In genomic region chr13:107601132-107601439, GRCm38 (mm10) we compare ENCODE assay signal across 10 mouse cellular contexts.
DNase-seq lines count a peak whose midpoint lies in the region; ATAC-seq and TF ChIP-seq lines count a peak whose summit lies in the region.
"Had no signal": no experiment of that assay in that cellular context is flagged by ENCODE, and none has a peak within 500 bp of the region (broad histone marks: within the 10 kb centered on the region; RNA-seq: fewer than 3 reads in every experiment).

No protein-coding gene starts in this region.

- 85% methylated on average over 4 of the region's 4 CpGs for WGBS in heart, embryonic 12.5 days
- WGBS in embryonic facial prominence, embryonic 13.5 days = 94% methylated on average over 4 of the region's 4 CpGs
- WGBS in limb, embryonic 11.5 days = 83% methylated on average over 4 of the region's 4 CpGs

- ATAC-seq in heart, embryonic 12.5 days (ENCODE audit: insufficient number of reproducible peaks, low FRiP score) = peak; percentile 51; the same call in 1 of the 2 replicates
- ATAC-seq in embryonic facial prominence, embryonic 13.5 days (ENCODE audit: insufficient number of reproducible peaks, insufficient read depth, low FRiP score, low TSS enrichment, low read depth) = no peak
- no peak for ATAC-seq in limb, embryonic 11.5 days (ENCODE audit: insufficient number of reproducible peaks, low FRiP score, low TSS enrichment, low read depth)
- ATAC-seq in megakaryocyte progenitor cell, adult 5-6 weeks (replicated peaks; ENCODE audit: poor library complexity) = no peak

- no peak for TF ChIP-seq CTCF in E14TG2a.4 (conservative IDR thresholded peaks at IDR 0.05; ENCODE audit: low read length)

- peak overlapping the region; percentile 13; the same call in 1 of the 2 replicates for H3K4me3 ChIP-seq in heart, embryonic 12.5 days
- peak overlapping the region; percentile 62 for H3K4me3 ChIP-seq in E14TG2a.4 (replicated peaks; ENCODE audit: low read length)
- no peak overlapping the region for H3K4me3 ChIP-seq in embryonic facial prominence, embryonic 13.5 days
- no peak overlapping the region for H3K4me3 ChIP-seq in limb, embryonic 11.5 days (ENCODE audit: low read depth, low read length)

- H3K4me2 ChIP-seq in heart, embryonic 12.5 days = peak overlapping the region; percentile 62
- H3K4me2 ChIP-seq in embryonic facial prominence, embryonic 13.5 days = peak overlapping the region; percentile 38
- H3K4me2 ChIP-seq in limb, embryonic 11.5 days (ENCODE audit: low read depth, severe bottlenecking) = no peak overlapping the region

- H3K9me3 ChIP-seq in heart, embryonic 12.5 days (replicated peaks) = peaks cover 5% of the 10 kb centered on the region; the same call in 1 of the 2 replicates
- peaks cover 6% of the 10 kb centered on the region; the same call in 1 of the 2 replicates for H3K9me3 ChIP-seq in E14TG2a.4 (ENCODE audit: low read length)
- H3K9me3 ChIP-seq in embryonic facial prominence, embryonic 13.5 days = 0 out of 2 replicates have a peak, but pooled peaks cover 7% of the 10 kb centered on the region
- no peaks in the 10 kb centered on the region; the same call in 1 of the 2 replicates for H3K9me3 ChIP-seq in limb, embryonic 11.5 days (ENCODE audit: control insufficient read depth, low read length)

- H3K27ac ChIP-seq in heart, embryonic 12.5 days (ENCODE audit: poor library complexity, severe bottlenecking) = no peak overlapping the region
- no peak overlapping the region for H3K27ac ChIP-seq in embryonic facial prominence, embryonic 13.5 days
- no peak overlapping the region; the same call in 1 of the 2 replicates for H3K27ac ChIP-seq in limb, embryonic 11.5 days (replicated peaks; ENCODE audit: low read depth, low read length)
- H3K27ac ChIP-seq: liver, embryonic 14.5 days had no signal

- peaks cover 21% of the 10 kb centered on the region for H3K4me1 ChIP-seq in heart, embryonic 12.5 days (replicated peaks)
- peaks cover 19% of the 10 kb centered on the region for H3K4me1 ChIP-seq in E14TG2a.4 (replicated peaks; ENCODE audit: low read depth, low read length)
- H3K4me1 ChIP-seq in embryonic facial prominence, embryonic 13.5 days = peaks cover 8% of the 10 kb centered on the region; the same call in 1 of the 2 replicates
- H3K4me1 ChIP-seq in limb, embryonic 11.5 days (ENCODE audit: control insufficient read depth, insufficient read depth, low read length) = peaks cover 16% of the 10 kb centered on the region

- DNase-seq in heart, adult 18-20 months = no peak
- peak; percentile 29 for DNase-seq in limb, embryonic 11.5 days (ENCODE audit: low spot score)
- no peak for DNase-seq in left cerebral cortex, postnatal 4 days
- DNase-seq in layer of hippocampus, postnatal 25 days (ENCODE audit: extremely low spot score in 1 of 2, low spot score in 1 of 2) = no peak
- DNase-seq: cerebellum, adult 9-10 months had no signal

- no peaks in the 10 kb centered on the region for H3K36me3 ChIP-seq in heart, embryonic 12.5 days
- H3K36me3 ChIP-seq in E14TG2a.4 (ENCODE audit: insufficient read depth, low read length) = no peaks in the 10 kb centered on the region
- no peaks in the 10 kb centered on the region for H3K36me3 ChIP-seq in embryonic facial prominence, embryonic 13.5 days
- H3K36me3 ChIP-seq in limb, embryonic 11.5 days (ENCODE audit: control insufficient read depth, insufficient read depth, low read length) = no peaks in the 10 kb centered on the region; the same call in 1 of the 2 replicates

- intact Hi-C loops in left cerebral cortex, postnatal 4 days (cut with DNase I) = no loop called here

- no peaks in the 10 kb centered on the region for H3K27me3 ChIP-seq in heart, embryonic 12.5 days (replicated peaks)
- peaks cover 27% of the 10 kb centered on the region for H3K27me3 ChIP-seq in E14TG2a.4 (ENCODE audit: insufficient read depth, low read length)
- peaks cover 8% of the 10 kb centered on the region; the same call in 1 of the 2 replicates for H3K27me3 ChIP-seq in embryonic facial prominence, embryonic 13.5 days
- no peaks in the 10 kb centered on the region for H3K27me3 ChIP-seq in limb, embryonic 11.5 days (ENCODE audit: control insufficient read depth, insufficient read depth, low read length)

- H3K9ac ChIP-seq in heart, embryonic 12.5 days = peak overlapping the region; percentile 26; the same call in 1 of the 2 replicates
- H3K9ac ChIP-seq in embryonic facial prominence, embryonic 13.5 days = no peak overlapping the region
- no peak overlapping the region for H3K9ac ChIP-seq in limb, embryonic 11.5 days (ENCODE audit: low read length)
- H3K9ac ChIP-seq: liver, embryonic 14.5 days had no signal

Comparison
In these comparisons a context has a peak if more than half of its experiments do, and no peak if none do; other contexts are left out.
1. H3K4me3 ChIP-seq: peak in heart, embryonic 12.5 days (single experiment) and E14TG2a.4 (single experiment); none in embryonic facial prominence, embryonic 13.5 days (single experiment) and limb, embryonic 11.5 days (single experiment).